Mouse (Mus musculus): Measurements from ENCODE around the gene Cox4i1.

Gene Cox4i1

GRCm38 (mm10) chr8:120693861-120694493, 26.0 kb downstream of the Cox4i1 start:
- peak; percentile 50 for DNase-seq (ENCODE audit: low read depth, low spot score)

- peak; percentile 34 for DNase-seq (ENCODE audit: low read depth, low spot score)
Measured at GRCm38 (mm10) chr8:120696401-120697153, 28.6 kb downstream of the Cox4i1 start.

- no peak for DNase-seq (ENCODE audit: low read depth, low spot score)
Measured at GRCm38 (mm10) chr8:120697154-120697978, 29.3 kb downstream of the Cox4i1 start.

GRCm38 (mm10) chr8:120697979-120698272, 29.9 kb downstream of the Cox4i1 start:
- DNase-seq (ENCODE audit: low read depth, low spot score), result no peak

- no peak for DNase-seq (ENCODE audit: low read depth, low spot score)
Measured at GRCm38 (mm10) chr8:120698426-120698825, 30.4 kb downstream of the Cox4i1 start.

GRCm38 (mm10) chr8:120699079-120699478, 31.1 kb downstream of the Cox4i1 start:
- DNase-seq (ENCODE audit: low read depth, low spot score), result no peak

GRCm38 (mm10) chr8:120699565-120699964, 31.5 kb downstream of the Cox4i1 start:
- DNase-seq (ENCODE audit: low read depth, low spot score), result no peak

GRCm38 (mm10) chr8:120700053-120700452, 32.0 kb downstream of the Cox4i1 start:
- DNase-seq (ENCODE audit: low read depth, low spot score), result no peak

- no peak for DNase-seq (ENCODE audit: low read depth, low spot score)
Measured at GRCm38 (mm10) chr8:120701758-120702465, 33.9 kb downstream of the Cox4i1 start.

GRCm38 (mm10) chr8:120704203-120704602, 36.2 kb downstream of the Cox4i1 start:
- no peak for DNase-seq (ENCODE audit: low read depth, low spot score)

- no peak for DNase-seq (ENCODE audit: low read depth, low spot score)
Measured at GRCm38 (mm10) chr8:120705163-120705562, 37.1 kb downstream of the Cox4i1 start.

- DNase-seq (ENCODE audit: low read depth, low spot score), result no peak
Measured at GRCm38 (mm10) chr8:120706193-120706592, 38.2 kb downstream of the Cox4i1 start.

- DNase-seq (ENCODE audit: low read depth, low spot score), result no peak
Measured at GRCm38 (mm10) chr8:120709176-120709575, 41.2 kb downstream of the Cox4i1 start.

- DNase-seq (ENCODE audit: low read depth, low spot score), result no peak
Measured at GRCm38 (mm10) chr8:120715200-120715599, 47.2 kb downstream of the Cox4i1 start.

- no peak for DNase-seq (ENCODE audit: low read depth, low spot score)
Measured at GRCm38 (mm10) chr8:120715996-120716680, 48.1 kb downstream of the Cox4i1 start.

- DNase-seq (ENCODE audit: low read depth, low spot score), result no peak
Measured at GRCm38 (mm10) chr8:120719586-120720236, 51.7 kb downstream of the Cox4i1 start.

GRCm38 (mm10) chr8:120723025-120723424, 55.0 kb downstream of the Cox4i1 start:
- DNase-seq (ENCODE audit: low read depth, low spot score), result no peak

Measured in mesoderm, embryonic 11.5 days (tissue).